Mouse (Mus musculus): ENCODE measurements at regions not wholly inside any gene's neighbourhood (a gene's known extent, or its start where the extent isn't known, plus 50 kb on each side); places are given as distances from the start of the nearest gene placed in this dataset.

GRCm38 (mm10) chr5:75739336-75739735, 164.6 kb downstream of the Kit start:
- TF ChIP-seq CTCF (IDR thresholded peaks at IDR 0.05; ENCODE audit: extremely low read depth, insufficient read length, insufficient replicate concordance, low read depth, low read length) (no peak), POLR2A (IDR thresholded peaks at IDR 0.05; ENCODE audit: low read depth, low read length) (no peak)

Data from small intestine, adult 2 months (tissue).